21 mouse cellular contexts compared by ENCODE assay signal in the genomic region with DNA sequence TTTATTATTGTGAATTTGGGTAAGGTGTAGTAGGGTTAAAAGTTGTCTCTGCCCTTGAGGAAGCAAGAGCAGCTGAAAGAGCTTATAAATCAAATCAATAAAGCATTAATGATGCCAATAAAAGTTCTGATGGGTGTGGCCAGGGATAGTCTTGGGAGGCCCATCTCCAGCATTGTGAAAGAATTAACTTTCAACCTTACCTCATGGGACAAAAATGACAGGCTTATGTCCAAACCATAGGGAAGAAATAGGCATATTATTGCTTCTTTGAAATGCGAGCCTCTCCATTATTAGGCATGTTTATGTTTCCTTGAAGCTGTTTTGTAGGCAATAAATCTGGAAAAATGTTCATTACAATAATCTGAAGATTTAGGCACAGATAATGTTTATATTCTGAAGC. TPM values are rescaled to one million over a fixed set of nuclear protein-coding genes. Genes with fewer than 3 reads are reported as not detected.
DNase-seq lines count a peak whose midpoint lies in the region; ATAC-seq and TF ChIP-seq lines count a peak whose summit lies in the region.
"Had no signal": no experiment of that assay in that cellular context is flagged by ENCODE, and none has a peak within 500 bp of the region (broad histone marks: within the 10 kb centered on the region; RNA-seq: fewer than 3 reads in every experiment).

No protein-coding gene starts in this region.

- no peak overlapping the region for H3K9ac ChIP-seq in intestine, postnatal 0 days (ENCODE audit: low read depth, low read length)
- H3K9ac ChIP-seq in intestine, embryonic 15.5 days, result no peak overlapping the region
- H3K9ac ChIP-seq in kidney, postnatal 0 days (ENCODE audit: low read depth, low read length), result no peak overlapping the region
- no peak overlapping the region for H3K9ac ChIP-seq in kidney, embryonic 14.5 days (ENCODE audit: low read depth, low read length)
- H3K9ac ChIP-seq in midbrain, embryonic 11.5 days (ENCODE audit: low read length), result no peak overlapping the region
- H3K9ac ChIP-seq in midbrain, embryonic 15.5 days, result no peak overlapping the region

- H3K4me2 ChIP-seq in intestine, postnatal 0 days (replicated peaks; ENCODE audit: low read depth), result no peak overlapping the region
- H3K4me2 ChIP-seq in intestine, embryonic 15.5 days (replicated peaks), result no peak overlapping the region
- H3K4me2 ChIP-seq in kidney, postnatal 0 days (ENCODE audit: low read length), result no peak overlapping the region
- H3K4me2 ChIP-seq in kidney, embryonic 14.5 days (replicated peaks; ENCODE audit: low read depth, low read length), result no peak overlapping the region
- no peak overlapping the region for H3K4me2 ChIP-seq in midbrain, embryonic 11.5 days
- no peak overlapping the region for H3K4me2 ChIP-seq in midbrain, embryonic 15.5 days

- H3K27me3 ChIP-seq in intestine, postnatal 0 days (replicated peaks; ENCODE audit: control insufficient read depth, insufficient read depth, low read length), result no peaks in the 10 kb centered on the region
- H3K27me3 ChIP-seq in intestine, embryonic 15.5 days (replicated peaks), result no peaks in the 10 kb centered on the region
- H3K27me3 ChIP-seq in kidney, postnatal 0 days (ENCODE audit: insufficient read depth, low read length), result no peaks in the 10 kb centered on the region
- no peaks in the 10 kb centered on the region for H3K27me3 ChIP-seq in kidney, embryonic 14.5 days (ENCODE audit: control insufficient read depth, insufficient read depth, low read length)
- H3K27me3 ChIP-seq in midbrain, embryonic 11.5 days (ENCODE audit: control insufficient read depth, insufficient read depth, low read length), result no peaks in the 10 kb centered on the region
- no peaks in the 10 kb centered on the region for H3K27me3 ChIP-seq in midbrain, embryonic 15.5 days (replicated peaks)
- H3K27me3 ChIP-seq: CH12.LX, Patski had no signal

- DNase-seq in kidney, postnatal 0 days (ENCODE audit: low spot score), result peak; percentile 46
- peak; percentile 53 for DNase-seq in midbrain, embryonic 11.5 days (ENCODE audit: low spot score, missing footprints)
- DNase-seq: adrenal gland, adult 2 months; adrenal gland, adult 8-10 months; adrenal gland, postnatal 10 days; adrenal gland, postnatal 14 days; adrenal gland, postnatal 25 days; adrenal gland, postnatal 36 days; B cell, adult 2 months; cerebellum, adult 11 months; cerebellum, adult 11-12 months; cerebellum, adult 18-20 months had no signal

- no peak overlapping the region for H3K4me3 ChIP-seq in intestine, postnatal 0 days (ENCODE audit: low read depth, low read length)
- H3K4me3 ChIP-seq in intestine, embryonic 15.5 days (replicated peaks), result no peak overlapping the region
- no peak overlapping the region for H3K4me3 ChIP-seq in kidney, postnatal 0 days (replicated peaks; ENCODE audit: low read depth, low read length)
- H3K4me3 ChIP-seq in kidney, embryonic 14.5 days (ENCODE audit: low read length), result no peak overlapping the region
- no peak overlapping the region for H3K4me3 ChIP-seq in midbrain, embryonic 11.5 days (ENCODE audit: low read depth, low read length)
- H3K4me3 ChIP-seq in midbrain, embryonic 15.5 days, result no peak overlapping the region

- peak; percentile 60 for ATAC-seq in intestine, postnatal 0 days
- ATAC-seq in intestine, embryonic 15.5 days, result no peak
- ATAC-seq in kidney, postnatal 0 days (replicated peaks; ENCODE audit: low FRiP score, low read depth), result no peak
- ATAC-seq in kidney, embryonic 14.5 days (ENCODE audit: low FRiP score, low TSS enrichment), result no peak
- ATAC-seq in midbrain, embryonic 11.5 days (ENCODE audit: low FRiP score), result no peak
- no peak for ATAC-seq in midbrain, embryonic 15.5 days (replicated peaks)
- ATAC-seq: activated CD4-positive, CD25-positive, alpha-beta regulatory T cell, adult 4 months; CD4-positive, CD25-positive, alpha-beta regulatory T cell, adult 4 months; Patski had no signal

- H3K36me3 ChIP-seq in intestine, postnatal 0 days (ENCODE audit: control insufficient read depth, insufficient read depth), result no peaks in the 10 kb centered on the region
- H3K36me3 ChIP-seq in intestine, embryonic 15.5 days, result no peaks in the 10 kb centered on the region
- no peaks in the 10 kb centered on the region for H3K36me3 ChIP-seq in kidney, postnatal 0 days (ENCODE audit: insufficient read depth, low read length)
- no peaks in the 10 kb centered on the region for H3K36me3 ChIP-seq in kidney, embryonic 14.5 days (ENCODE audit: control insufficient read depth, insufficient read depth, low read length)
- no peaks in the 10 kb centered on the region for H3K36me3 ChIP-seq in midbrain, embryonic 11.5 days (ENCODE audit: control insufficient read depth, insufficient read depth, low read length)
- no peaks in the 10 kb centered on the region for H3K36me3 ChIP-seq in midbrain, embryonic 15.5 days (replicated peaks)
- H3K36me3 ChIP-seq: G1E had no signal

- H3K4me1 ChIP-seq in intestine, postnatal 0 days (replicated peaks; ENCODE audit: control insufficient read depth, insufficient read depth, low read length), result no peaks in the 10 kb centered on the region
- no peaks in the 10 kb centered on the region for H3K4me1 ChIP-seq in intestine, embryonic 15.5 days (replicated peaks)
- no peaks in the 10 kb centered on the region for H3K4me1 ChIP-seq in kidney, postnatal 0 days (replicated peaks; ENCODE audit: insufficient read depth, low read length)
- H3K4me1 ChIP-seq in kidney, embryonic 14.5 days (ENCODE audit: control insufficient read depth, insufficient read depth, low read length), result no peaks in the 10 kb centered on the region
- H3K4me1 ChIP-seq in midbrain, embryonic 11.5 days (ENCODE audit: control insufficient read depth, insufficient read depth, low read length), result no peaks in the 10 kb centered on the region
- H3K4me1 ChIP-seq in midbrain, embryonic 15.5 days, result no peaks in the 10 kb centered on the region

- no peak overlapping the region for H3K27ac ChIP-seq in intestine, postnatal 0 days (ENCODE audit: low read depth, low read length)
- H3K27ac ChIP-seq in intestine, embryonic 15.5 days, result no peak overlapping the region
- H3K27ac ChIP-seq in kidney, postnatal 0 days, result no peak overlapping the region
- H3K27ac ChIP-seq in kidney, embryonic 14.5 days (ENCODE audit: low read depth, low read length), result no peak overlapping the region
- no peak overlapping the region for H3K27ac ChIP-seq in midbrain, embryonic 11.5 days (ENCODE audit: low read depth, low read length)
- H3K27ac ChIP-seq in midbrain, embryonic 15.5 days, result no peak overlapping the region

- no peaks in the 10 kb centered on the region for H3K9me3 ChIP-seq in intestine, postnatal 0 days (ENCODE audit: control insufficient read depth)
- H3K9me3 ChIP-seq in intestine, embryonic 15.5 days, result no peaks in the 10 kb centered on the region
- H3K9me3 ChIP-seq in kidney, postnatal 0 days (replicated peaks; ENCODE audit: low read length), result no peaks in the 10 kb centered on the region
- H3K9me3 ChIP-seq in kidney, embryonic 14.5 days (ENCODE audit: control insufficient read depth, low read length), result no peaks in the 10 kb centered on the region
- no peaks in the 10 kb centered on the region for H3K9me3 ChIP-seq in midbrain, embryonic 11.5 days (ENCODE audit: control insufficient read depth, low read length)
- H3K9me3 ChIP-seq in midbrain, embryonic 15.5 days, result no peaks in the 10 kb centered on the region
- H3K9me3 ChIP-seq: G1E had no signal

- WGBS in intestine, postnatal 0 days, result 48% methylated on average over 1 of the region's 1 CpGs
- WGBS in intestine, embryonic 15.5 days, result 70% methylated on average over 1 of the region's 1 CpGs
- WGBS in kidney, postnatal 0 days, result 79% methylated on average over 1 of the region's 1 CpGs
- 72% methylated on average over 1 of the region's 1 CpGs for WGBS in kidney, embryonic 14.5 days
- 85% methylated on average over 1 of the region's 1 CpGs for WGBS in midbrain, embryonic 11.5 days
- 81% methylated on average over 1 of the region's 1 CpGs for WGBS in midbrain, embryonic 15.5 days

- no peak for TF ChIP-seq CTCF in intestine, postnatal 0 days (IDR thresholded peaks at IDR 0.05; ENCODE audit: low read depth)
- TF ChIP-seq CTCF in kidney, postnatal 0 days (IDR thresholded peaks at IDR 0.05; ENCODE audit: low read depth), result no peak

RNA-seq across cellular contexts. Expression of gene Pde4d, which starts 10.7 kb away (rescaled TPM):
- polyA plus RNA-seq in intestine, postnatal 0 days (2015; fragmentation: Nextera tagmentation; extraction: Ambion mirVana), result 17.8 and 22.0 TPM in 2 replicates
- polyA plus RNA-seq in intestine, embryonic 15.5 days (2015; fragmentation: Nextera tagmentation; extraction: Ambion mirVana), result 18.5 and 24.4 TPM in 2 replicates
- 7.1 and 8.5 TPM in 2 replicates for polyA plus RNA-seq in kidney, postnatal 0 days (2015; fragmentation: Nextera tagmentation; extraction: Ambion mirVana)
- polyA plus RNA-seq in kidney, embryonic 14.5 days (2014; fragmentation: Nextera tagmentation; extraction: Ambion mirVana), result 9.1 and 14.8 TPM in 2 replicates
- 8.7 and 10.1 TPM in 2 replicates for polyA plus RNA-seq in midbrain, embryonic 11.5 days (2014; fragmentation: Nextera tagmentation; extraction: Ambion mirVana)
- polyA plus RNA-seq in midbrain, embryonic 15.5 days (2015; fragmentation: Nextera tagmentation; extraction: Ambion mirVana), result 24.0 and 27.1 TPM in 2 replicates
